14 mouse cellular contexts compared by ENCODE assay signal in genomic region chr7:75329740-75330142, GRCm38 (mm10). TPM values are rescaled to one million over a fixed set of nuclear protein-coding genes. Genes with fewer than 3 reads are reported as not detected.
DNase-seq lines count a peak whose midpoint lies in the region; ATAC-seq lines count a peak whose summit lies in the region.
"Had no signal": no experiment of that assay in that cellular context is flagged by ENCODE, and none has a peak within 500 bp of the region (broad histone marks: within the 10 kb centered on the region; RNA-seq: fewer than 3 reads in every experiment).

No protein-coding gene starts in this region.

- no peaks in the 10 kb centered on the region for H3K27me3 ChIP-seq in midbrain, embryonic 11.5 days (ENCODE audit: control insufficient read depth, insufficient read depth, low read length)
- no peaks in the 10 kb centered on the region for H3K27me3 ChIP-seq in midbrain, embryonic 10.5 days (ENCODE audit: low read depth, poor library complexity, severe bottlenecking)
- no peaks in the 10 kb centered on the region for H3K27me3 ChIP-seq in midbrain, embryonic 12.5 days
- H3K27me3 ChIP-seq in kidney, embryonic 16.5 days (ENCODE audit: insufficient read depth, low read length): no peaks in the 10 kb centered on the region
- H3K27me3 ChIP-seq: embryonic facial prominence, embryonic 15.5 days; kidney, embryonic 15.5 days; megakaryocyte, embryonic 14.5 days; stomach, embryonic 15.5 days had no signal

- H3K36me3 ChIP-seq in midbrain, embryonic 11.5 days (ENCODE audit: control insufficient read depth, insufficient read depth, low read length): no peaks in the 10 kb centered on the region
- no peaks in the 10 kb centered on the region for H3K36me3 ChIP-seq in midbrain, embryonic 10.5 days
- H3K36me3 ChIP-seq in midbrain, embryonic 12.5 days: no peaks in the 10 kb centered on the region
- no peaks in the 10 kb centered on the region for H3K36me3 ChIP-seq in kidney, embryonic 16.5 days (ENCODE audit: insufficient read depth, low read length)
- H3K36me3 ChIP-seq: embryonic facial prominence, embryonic 15.5 days; kidney, embryonic 15.5 days; stomach, embryonic 15.5 days had no signal

- no peak for ATAC-seq in midbrain, embryonic 11.5 days (ENCODE audit: low FRiP score)
- ATAC-seq in midbrain, embryonic 12.5 days (ENCODE audit: low FRiP score, low read depth): no peak
- no peak for ATAC-seq in kidney, embryonic 16.5 days (ENCODE audit: low FRiP score, low TSS enrichment)

- H3K9me3 ChIP-seq in midbrain, embryonic 11.5 days (ENCODE audit: control insufficient read depth, low read length): no peaks in the 10 kb centered on the region
- no peaks in the 10 kb centered on the region for H3K9me3 ChIP-seq in midbrain, embryonic 10.5 days (replicated peaks)
- no peaks in the 10 kb centered on the region for H3K9me3 ChIP-seq in midbrain, embryonic 12.5 days
- no peaks in the 10 kb centered on the region for H3K9me3 ChIP-seq in kidney, embryonic 16.5 days (ENCODE audit: low read length)
- H3K9me3 ChIP-seq: embryonic facial prominence, embryonic 15.5 days; kidney, embryonic 15.5 days; megakaryocyte, embryonic 14.5 days; stomach, embryonic 15.5 days had no signal

- WGBS in midbrain, embryonic 11.5 days: 73% methylated on average over 3 of the region's 3 CpGs
- WGBS in midbrain, embryonic 10.5 days: 76% methylated on average over 3 of the region's 3 CpGs
- 60% methylated on average over 3 of the region's 3 CpGs for WGBS in midbrain, embryonic 12.5 days
- WGBS in kidney, embryonic 16.5 days: 60% methylated on average over 3 of the region's 3 CpGs

- H3K4me1 ChIP-seq in midbrain, embryonic 11.5 days (ENCODE audit: control insufficient read depth, insufficient read depth, low read length): no peaks in the 10 kb centered on the region; the same call in none of the 2 replicates
- peaks cover 14% of the 10 kb centered on the region for H3K4me1 ChIP-seq in midbrain, embryonic 10.5 days
- H3K4me1 ChIP-seq in midbrain, embryonic 12.5 days: peaks cover 18% of the 10 kb centered on the region
- H3K4me1 ChIP-seq in kidney, embryonic 16.5 days (ENCODE audit: insufficient read depth, low read length): no peaks in the 10 kb centered on the region
- H3K4me1 ChIP-seq: embryonic facial prominence, embryonic 15.5 days; megakaryocyte, embryonic 14.5 days; stomach, embryonic 15.5 days had no signal

- peak; percentile 78 for DNase-seq in midbrain, embryonic 11.5 days (ENCODE audit: low spot score, missing footprints)
- no peak for DNase-seq in midbrain, embryonic 10.5 days (ENCODE audit: low spot score)
- peak; percentile 89 to 91 for DNase-seq in cerebellum, postnatal 25 days
- DNase-seq in heart, adult 9 months (ENCODE audit: low spot score in 2 of 2): no peak
- no peak for DNase-seq in spleen, postnatal 36 days (ENCODE audit: low spot score in 2 of 2)
- DNase-seq: heart, adult 18-20 months; heart, postnatal 4 days; right cerebral cortex, adult 18-20 months had no signal

- H3K27ac ChIP-seq in midbrain, embryonic 11.5 days (ENCODE audit: low read depth, low read length): no peak overlapping the region; the same call in 1 of the 2 replicates
- H3K27ac ChIP-seq in midbrain, embryonic 10.5 days (replicated peaks): no peak overlapping the region; the same call in 1 of the 2 replicates
- H3K27ac ChIP-seq in midbrain, embryonic 12.5 days (replicated peaks): peak overlapping the region; percentile 54; the same call in 1 of the 2 replicates
- no peak overlapping the region for H3K27ac ChIP-seq in kidney, embryonic 16.5 days (ENCODE audit: low read length)
- H3K27ac ChIP-seq: embryonic facial prominence, embryonic 15.5 days; kidney, embryonic 15.5 days; stomach, embryonic 15.5 days had no signal

- no peak overlapping the region for H3K4me2 ChIP-seq in midbrain, embryonic 11.5 days
- H3K4me2 ChIP-seq in midbrain, embryonic 12.5 days (replicated peaks): no peak overlapping the region
- H3K4me2 ChIP-seq in kidney, embryonic 16.5 days (replicated peaks; ENCODE audit: low read depth, low read length): no peak overlapping the region
- H3K4me2 ChIP-seq: embryonic facial prominence, embryonic 15.5 days; kidney, embryonic 15.5 days; stomach, embryonic 15.5 days had no signal

- no peak overlapping the region for H3K4me3 ChIP-seq in midbrain, embryonic 11.5 days (ENCODE audit: low read depth, low read length)
- no peak overlapping the region for H3K4me3 ChIP-seq in midbrain, embryonic 10.5 days
- H3K4me3 ChIP-seq in midbrain, embryonic 12.5 days: no peak overlapping the region
- H3K4me3 ChIP-seq in kidney, embryonic 16.5 days (ENCODE audit: low read length): no peak overlapping the region
- H3K4me3 ChIP-seq: embryonic facial prominence, embryonic 15.5 days; kidney, embryonic 15.5 days; megakaryocyte, embryonic 14.5 days; stomach, embryonic 15.5 days had no signal

- H3K9ac ChIP-seq in midbrain, embryonic 11.5 days (ENCODE audit: low read length): no peak overlapping the region
- no peak overlapping the region for H3K9ac ChIP-seq in midbrain, embryonic 12.5 days (replicated peaks)
- no peak overlapping the region for H3K9ac ChIP-seq in kidney, embryonic 16.5 days (replicated peaks; ENCODE audit: low read length)
- H3K9ac ChIP-seq: embryonic facial prominence, embryonic 15.5 days; kidney, embryonic 15.5 days; stomach, embryonic 15.5 days had no signal

RNA-seq across cellular contexts. Expression of gene Sv2b, which starts 20.7 kb away (rescaled TPM):
- 1.8 and 2.3 TPM in 2 replicates for polyA plus RNA-seq in midbrain, embryonic 11.5 days (2014; fragmentation: Nextera tagmentation; extraction: Ambion mirVana)
- polyA plus RNA-seq in midbrain, embryonic 10.5 days (2016; fragmentation: Nextera tagmentation; extraction: Ambion mirVana): 1.6 and 2.4 TPM in 2 replicates
- 2.2 and 2.7 TPM in 2 replicates for polyA plus RNA-seq in midbrain, embryonic 12.5 days (2016; fragmentation: Nextera tagmentation; extraction: Ambion mirVana)
- 1.1 and 1.6 TPM in 2 replicates for polyA plus RNA-seq in kidney, embryonic 16.5 days (2015; fragmentation: Nextera tagmentation; extraction: Ambion mirVana)

Comparison
In these comparisons a context has a peak if more than half of its experiments do, and no peak if none do; other contexts are left out.
1. DNase-seq: peak in midbrain, embryonic 11.5 days (single experiment) and cerebellum, postnatal 25 days (2 of 2); none in midbrain, embryonic 10.5 days (single experiment), heart, adult 9 months (0 of 2) and spleen, postnatal 36 days (0 of 2).